In the genomic region with DNA sequence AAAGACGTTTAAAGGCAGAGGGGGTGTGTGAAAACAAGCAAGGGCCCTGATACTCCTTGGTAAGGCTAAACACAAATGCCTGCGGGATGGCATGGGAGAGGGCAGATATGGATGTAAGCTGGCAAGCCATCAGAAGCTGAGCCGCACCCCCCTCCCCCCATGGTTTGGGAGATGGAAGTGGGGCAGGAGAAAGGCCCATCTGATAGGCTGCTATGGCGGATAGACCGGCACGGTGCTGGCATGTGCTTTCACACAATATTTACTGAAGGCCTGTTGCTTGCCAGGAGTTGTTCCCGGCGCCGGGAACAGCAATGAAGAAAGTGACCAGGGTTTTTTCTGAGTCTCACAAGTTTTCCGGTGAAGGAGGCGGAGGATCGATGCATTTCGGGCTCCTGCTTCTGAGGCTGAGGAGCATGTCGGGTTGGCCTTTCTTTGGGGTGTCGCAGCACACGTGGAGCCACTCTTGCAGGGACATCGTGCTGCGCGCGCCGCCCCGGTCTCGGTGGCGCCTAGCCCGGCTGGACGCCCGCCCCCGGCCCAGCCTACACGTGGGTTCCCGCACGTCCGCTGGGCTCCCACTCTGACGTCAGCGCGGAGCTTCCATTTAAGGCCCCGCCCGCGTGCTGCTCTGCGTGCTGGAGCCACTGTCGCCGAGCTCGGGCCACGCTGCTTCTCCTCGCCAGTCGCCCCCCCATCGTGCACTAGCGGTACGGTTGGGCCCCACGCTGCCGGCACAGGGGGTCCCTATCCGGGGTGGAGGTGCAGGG, we compare ENCODE assay signal across 8 mouse cellular contexts. TPM values are rescaled to one million over a fixed set of nuclear protein-coding genes. Genes with fewer than 3 reads are reported as not detected.
DNase-seq lines count a peak whose midpoint lies in the region; ATAC-seq lines count a peak whose summit lies in the region.

No protein-coding gene starts in this region.

- ATAC-seq in inflammation-experienced regulatory T-cells, adult 6 months: peak; percentile 85
- peak; percentile 77 for ATAC-seq in megakaryocyte progenitor cell, adult 5-6 weeks (replicated peaks; ENCODE audit: poor library complexity)

- intact Hi-C loops in gastrocnemius, postnatal 14 days (cut with DNase I; ENCODE audit: low total_unique reads): no loop called here
- intact Hi-C loops in left cerebral cortex, postnatal 10 days (cut with DNase I): no loop called here

- peak; percentile 93 to 96 for DNase-seq in adrenal gland, adult (ENCODE audit: inconsistent age in 2 of 2, low spot score in 1 of 2)
- peak; percentile 97 for DNase-seq in embryo, embryonic 10.5 days (ENCODE audit: low spot score)
- peak; percentile 96 for DNase-seq in gastrocnemius, postnatal 14 days
- DNase-seq in left cerebral cortex, postnatal 10 days (ENCODE audit: extremely low spot score in 1 of 2, low spot score in 2 of 2): peak; percentile 91 to 97
- DNase-seq in right cerebral cortex, postnatal 10 days (ENCODE audit: low spot score in 2 of 2): peak; percentile 96
- peak; percentile 96 for DNase-seq in urinary bladder, postnatal 14 days (ENCODE audit: low spot score)

RNA-seq across cellular contexts. Expression of gene Ldha, which starts 4.1 kb away (rescaled TPM):
- 1,000 to 10,000 TPM; 2,600 to 2,686 TPM for total RNA-seq in gastrocnemius, postnatal 14 days (2021)
- polyA plus RNA-seq in inflammation-experienced regulatory T-cells, adult 6 months (2017; shearing (Covaris generic)): 1,000 to 10,000 TPM in 1 of 3 experiments, 100 to 1,000 TPM in 2; 790 to 1,249 (median 846) TPM
- 100 to 1,000 TPM; 495 to 502 TPM for total RNA-seq in left cerebral cortex, postnatal 10 days (2021)
- total RNA-seq in megakaryocyte progenitor cell, adult 5-6 weeks (2015): 597 and 639 TPM in 2 replicates
- total RNA-seq in megakaryocyte progenitor cell, adult 5-6 weeks (2017): 442 and 446 TPM in 2 replicates

RNA-seq across cellular contexts. Expression of gene Ldhc, which starts 15.6 kb away (rescaled TPM):
- not detected for total RNA-seq in gastrocnemius, postnatal 14 days (2021)
- polyA plus RNA-seq in inflammation-experienced regulatory T-cells, adult 6 months (2017; shearing (Covaris generic)): not detected
- not detected for total RNA-seq in left cerebral cortex, postnatal 10 days (2021)
- 0.44 and 0.49 TPM in 2 replicates for total RNA-seq in megakaryocyte progenitor cell, adult 5-6 weeks (2015)
- 1.3 TPM in 1 of 2 replicates, not detected in the other for total RNA-seq in megakaryocyte progenitor cell, adult 5-6 weeks (2017)

RNA-seq across cellular contexts. Expression of gene Gtf2h1, which starts 49.5 kb away (rescaled TPM):
- 10 to 100 TPM; 14.5 to 16.8 TPM for total RNA-seq in gastrocnemius, postnatal 14 days (2021)
- polyA plus RNA-seq in inflammation-experienced regulatory T-cells, adult 6 months (2017; shearing (Covaris generic)): 10 to 100 TPM; 26.7 to 29.9 (median 27.0) TPM
- 10 to 100 TPM; 38.4 to 40.8 TPM for total RNA-seq in left cerebral cortex, postnatal 10 days (2021)
- 54.7 and 58.1 TPM in 2 replicates for total RNA-seq in megakaryocyte progenitor cell, adult 5-6 weeks (2015)
- 82.4 and 105 TPM in 2 replicates for total RNA-seq in megakaryocyte progenitor cell, adult 5-6 weeks (2017)

RNA-seq across cellular contexts. Expression of gene Hps5, which starts 49.5 kb away (rescaled TPM):
- total RNA-seq in gastrocnemius, postnatal 14 days (2021): 10 to 100 TPM; 10.5 to 11.9 TPM
- 10 to 100 TPM; 16.4 to 22.3 (median 19.7) TPM for polyA plus RNA-seq in inflammation-experienced regulatory T-cells, adult 6 months (2017; shearing (Covaris generic))
- total RNA-seq in left cerebral cortex, postnatal 10 days (2021): 10 to 100 TPM; 13.8 to 14.7 TPM
- 13.5 and 17.5 TPM in 2 replicates for total RNA-seq in megakaryocyte progenitor cell, adult 5-6 weeks (2015)
- 25.5 and 29.0 TPM in 2 replicates for total RNA-seq in megakaryocyte progenitor cell, adult 5-6 weeks (2017)

Comparison
In these comparisons a context has a peak if more than half of its experiments do, and no peak if none do; other contexts are left out.
1. Peak in every context shown above with its lines: DNase-seq and ATAC-seq.
2. RNA of gene Ldha, which starts 4.1 kb away (total RNA-seq): 2,600 to 2,686 TPM in gastrocnemius, postnatal 14 days; 442 to 639 TPM in megakaryocyte progenitor cell, adult 5-6 weeks and 495 to 502 TPM in left cerebral cortex, postnatal 10 days; every median in the first group is over 4 times any median in the second.